Mouse (Mus musculus) layer of hippocampus, adult 11-12 months (tissue): ENCODE measurements around the gene Clec16a.

Experiments
- DNase-seq: peaks from one replicate; pipeline ENCODE4 v3.0.0; 2022; ENCODE audit warnings: low spot score

Clec16a gene

GRCm38 (mm10) chr16:10642857-10643633 lies 97.9 kb downstream of the Clec16a start:
- DNase-seq: no peak

GRCm38 (mm10) chr16:10644238-10644637 lies 99.1 kb downstream of the Clec16a start:
- no peak for DNase-seq

GRCm38 (mm10) chr16:10644731-10645130 lies 99.6 kb downstream of the Clec16a start:
- no peak for DNase-seq

GRCm38 (mm10) chr16:10651804-10652203 lies 106.7 kb downstream of the Clec16a start:
- DNase-seq: no peak

- no peak for DNase-seq
Measured at GRCm38 (mm10) chr16:10652935-10653334, 107.8 kb downstream of the Clec16a start.

GRCm38 (mm10) chr16:10655236-10655635 lies 110.1 kb downstream of the Clec16a start:
- no peak for DNase-seq

- no peak for DNase-seq
Measured at GRCm38 (mm10) chr16:10655926-10656325, 110.8 kb downstream of the Clec16a start.

GRCm38 (mm10) chr16:10656461-10656860 lies 111.3 kb downstream of the Clec16a start:
- no peak for DNase-seq

- DNase-seq: no peak
Measured at GRCm38 (mm10) chr16:10656939-10657338, 111.8 kb downstream of the Clec16a start.

- DNase-seq: no peak
Measured at GRCm38 (mm10) chr16:10659211-10659610, 114.1 kb downstream of the Clec16a start.

GRCm38 (mm10) chr16:10660526-10660925 lies 115.4 kb downstream of the Clec16a start:
- no peak for DNase-seq

- no peak for DNase-seq
Measured at GRCm38 (mm10) chr16:10661385-10661784, 116.2 kb downstream of the Clec16a start.

GRCm38 (mm10) chr16:10663890-10664731 lies 119.0 kb downstream of the Clec16a start:
- no peak for DNase-seq

GRCm38 (mm10) chr16:10664921-10665894 lies 120.1 kb downstream of the Clec16a start:
- peak; percentile 34 for DNase-seq

GRCm38 (mm10) chr16:10666766-10667165 lies 121.6 kb downstream of the Clec16a start:
- no peak for DNase-seq

GRCm38 (mm10) chr16:10668453-10668852 lies 123.3 kb downstream of the Clec16a start:
- DNase-seq: no peak

GRCm38 (mm10) chr16:10668991-10669703 lies 124.0 kb downstream of the Clec16a start:
- DNase-seq: no peak

GRCm38 (mm10) chr16:10669936-10670335 lies 124.8 kb downstream of the Clec16a start:
- DNase-seq: no peak

GRCm38 (mm10) chr16:10672490-10672889 lies 127.4 kb downstream of the Clec16a start:
- no peak for DNase-seq

GRCm38 (mm10) chr16:10674020-10674419 lies 128.9 kb downstream of the Clec16a start:
- DNase-seq: no peak

- no peak for DNase-seq
Measured at GRCm38 (mm10) chr16:10674957-10675356, 129.8 kb downstream of the Clec16a start.
